Mouse (Mus musculus) thymus, adult 2 months (tissue): ENCODE results near the gene Ccdc88a.

Experiments used
- CTCF ChIP-seq: fragments of 200-500 bp; IDR thresholded peaks from 2 replicates; pipeline ENCODE4 v1.5.1; 2012; ENCODE audit warnings: mild to moderate bottlenecking, control low read depth, low read length, moderate library complexity, borderline replicate concordance; ENCODE audit not compliant: control insufficient read depth, poor library complexity, insufficient read depth; ENCODE audit errors: extremely low read depth
- POLR2A ChIP-seq: fragments of 200-500 bp; IDR thresholded peaks from 2 replicates; pipeline ENCODE4 v1.6.1; 2012; ENCODE audit warnings: mild to moderate bottlenecking, low read length, control low read depth, moderate library complexity; ENCODE audit not compliant: control insufficient read depth, poor library complexity, insufficient read depth; ENCODE audit errors: extremely low read depth

GRCm38 (mm10) chr11:29448741-29449140 is 75.3 kb downstream of the Ccdc88a start:
- TF ChIP-seq CTCF (no peak), POLR2A (no peak)
